Mouse (Mus musculus): ENCODE results near the gene 4930442H23Rik. TPM values are rescaled to one million over a fixed set of nuclear protein-coding genes. Genes with fewer than 3 reads are reported as not detected.

4930442H23Rik gene
- total and polyA plus RNA-seq, 2 experiments from 2014 or later = not detected

GRCm38 (mm10) chr10:81200605-81201287, 17.1 kb upstream of the 4930442H23Rik start:
- Histone ChIP-seq H3K4me3 (ENCODE audit: low read depth, low read length) (no peak overlapping the region), H3K27ac (ENCODE audit: low read depth, low read length) (no peak overlapping the region), H3K9me3 (ENCODE audit: low read length) (no peaks in the 10 kb centered on the region), H3K36me3 (ENCODE audit: insufficient read depth, low read length) (0 out of 2 replicates have a peak, but pooled peaks cover 11% of the 10 kb centered on the region), H3K4me2 (ENCODE audit: low read depth, low read length, poor library complexity, severe bottlenecking) (no peak overlapping the region), H3K9ac (replicated peaks; ENCODE audit: low read length, poor library complexity, severe bottlenecking) (no peak overlapping the region), H3K27me3 (ENCODE audit: insufficient read depth, low read length) (peaks cover 8% of the 10 kb centered on the region; the same call in 1 of the 2 replicates), H3K4me1 (ENCODE audit: insufficient read depth, low read length) (no peaks in the 10 kb centered on the region)
- ATAC-seq (ENCODE audit: low FRiP score) = no peak
- TF ChIP-seq CTCF (IDR thresholded peaks at IDR 0.05) = no peak
- DNase-seq (ENCODE audit: low spot score) = no peak
- WGBS = 81% methylated on average over 20 of the region's 20 CpGs

DNA sequence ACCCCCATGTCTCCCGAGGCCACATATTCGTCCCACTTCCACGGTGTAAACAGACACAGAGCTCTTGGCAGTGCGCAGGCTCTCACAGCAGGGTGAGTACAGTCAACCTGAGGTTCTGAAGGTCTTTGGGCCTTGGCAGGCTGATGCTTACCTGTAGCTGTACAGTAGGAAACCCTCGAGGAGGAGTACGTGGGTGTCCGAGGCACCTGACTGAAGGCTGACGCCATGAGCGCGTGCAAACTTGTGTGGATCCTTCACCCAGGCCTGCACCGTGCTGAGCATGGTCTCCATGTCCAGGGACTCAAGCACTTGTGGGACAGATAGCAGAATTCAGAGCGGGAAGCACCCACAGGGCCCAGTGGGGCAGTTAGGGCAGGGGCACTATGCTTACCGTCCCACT, 16.5 kb upstream of the 4930442H23Rik start:
- Histone ChIP-seq H3K27ac (ENCODE audit: low read depth, low read length) (no peak overlapping the region), H3K9me3 (ENCODE audit: low read length) (no peaks in the 10 kb centered on the region), H3K4me3 (ENCODE audit: low read depth, low read length) (no peak overlapping the region), H3K36me3 (ENCODE audit: insufficient read depth, low read length) (0 out of 2 replicates have a peak, but pooled peaks cover 10% of the 10 kb centered on the region), H3K9ac (replicated peaks; ENCODE audit: low read length, poor library complexity, severe bottlenecking) (no peak overlapping the region), H3K4me2 (ENCODE audit: low read depth, low read length, poor library complexity, severe bottlenecking) (no peak overlapping the region), H3K27me3 (ENCODE audit: insufficient read depth, low read length) (peaks cover 14% of the 10 kb centered on the region), H3K4me1 (ENCODE audit: insufficient read depth, low read length) (no peaks in the 10 kb centered on the region)
- DNase-seq (ENCODE audit: low spot score) (no peak), ATAC-seq (ENCODE audit: low FRiP score) (no peak)
- no peak for TF ChIP-seq CTCF (IDR thresholded peaks at IDR 0.05)
- 87% methylated on average over 13 of the region's 13 CpGs for WGBS

DNA sequence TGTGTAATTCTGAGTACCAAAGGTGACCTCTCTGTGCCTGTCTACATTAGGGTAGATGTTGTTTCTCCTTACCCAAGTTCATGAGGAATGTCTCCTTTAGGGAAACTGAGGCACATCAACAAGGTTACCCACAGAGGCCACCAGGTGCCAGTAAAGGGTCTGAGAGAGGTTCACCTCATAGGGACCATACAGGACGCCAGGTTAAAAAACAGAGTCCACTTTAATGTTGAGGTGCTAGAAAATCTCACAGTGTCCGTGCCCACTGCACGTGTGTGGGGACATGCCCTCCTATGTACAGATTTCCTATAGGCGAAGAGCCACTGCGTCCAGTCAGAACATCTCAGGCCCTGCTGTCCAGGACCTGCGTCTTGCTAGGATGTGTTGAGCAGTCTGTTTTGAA, 15.3 kb upstream of the 4930442H23Rik start:
- Histone ChIP-seq H3K36me3 (ENCODE audit: insufficient read depth, low read length) (no peaks in the 10 kb centered on the region), H3K27me3 (ENCODE audit: insufficient read depth, low read length) (peaks cover 17% of the 10 kb centered on the region), H3K4me2 (ENCODE audit: low read depth, low read length, poor library complexity, severe bottlenecking) (no peak overlapping the region), H3K27ac (ENCODE audit: low read depth, low read length) (no peak overlapping the region), H3K4me1 (ENCODE audit: insufficient read depth, low read length) (no peaks in the 10 kb centered on the region), H3K9ac (replicated peaks; ENCODE audit: low read length, poor library complexity, severe bottlenecking) (no peak overlapping the region), H3K4me3 (ENCODE audit: low read depth, low read length) (no peak overlapping the region), H3K9me3 (ENCODE audit: low read length) (no peaks in the 10 kb centered on the region)
- ATAC-seq (ENCODE audit: low FRiP score) (no peak), DNase-seq (ENCODE audit: low spot score) (no peak)
- TF ChIP-seq CTCF (IDR thresholded peaks at IDR 0.05) = no peak
- 80% methylated on average over 6 of the region's 6 CpGs for WGBS

DNA sequence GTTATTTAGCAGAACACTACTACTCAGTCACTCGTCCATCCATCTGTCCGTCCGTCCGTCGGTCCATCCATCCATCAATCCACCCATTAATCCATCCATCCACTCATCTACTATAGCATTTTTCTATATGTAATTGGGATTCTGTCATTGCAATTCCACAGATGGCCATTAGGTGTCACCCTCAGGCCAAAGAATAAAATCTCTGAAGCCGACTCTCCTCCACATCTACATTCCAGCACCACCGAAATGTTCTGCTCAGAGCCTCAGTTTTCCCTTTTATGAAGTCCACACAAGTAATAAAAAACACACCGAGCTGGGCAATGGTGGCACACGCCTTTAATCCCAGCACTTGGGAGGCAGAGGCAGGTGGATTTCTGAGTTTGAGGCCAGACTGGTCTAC, 14.6 kb upstream of the 4930442H23Rik start:
- WGBS = under 1% methylated on average over 9 of the region's 9 CpGs
- H3K9me3 ChIP-seq (ENCODE audit: low read length) = no peaks in the 10 kb centered on the region
- no peak overlapping the region for H3K27ac ChIP-seq (ENCODE audit: low read depth, low read length)
- H3K9ac ChIP-seq (replicated peaks; ENCODE audit: low read length, poor library complexity, severe bottlenecking) = no peak overlapping the region
- TF ChIP-seq CTCF (IDR thresholded peaks at IDR 0.05) = peak; percentile 89
- peak; percentile 75 for DNase-seq (ENCODE audit: low spot score)
- no peak overlapping the region for H3K4me3 ChIP-seq (ENCODE audit: low read depth, low read length)
- H3K27me3 ChIP-seq (ENCODE audit: insufficient read depth, low read length) = peaks cover 17% of the 10 kb centered on the region
- H3K36me3 ChIP-seq (ENCODE audit: insufficient read depth, low read length) = no peaks in the 10 kb centered on the region
- H3K4me2 ChIP-seq (ENCODE audit: low read depth, low read length, poor library complexity, severe bottlenecking) = no peak overlapping the region
- H3K4me1 ChIP-seq (ENCODE audit: insufficient read depth, low read length) = no peaks in the 10 kb centered on the region
- ATAC-seq (ENCODE audit: low FRiP score) = no peak

- H3K27ac ChIP-seq (ENCODE audit: low read depth, low read length) = no peak overlapping the region
- H3K9ac ChIP-seq (replicated peaks; ENCODE audit: low read length, poor library complexity, severe bottlenecking) = no peak overlapping the region
- H3K4me3 ChIP-seq (ENCODE audit: low read depth, low read length) = no peak overlapping the region
- H3K4me2 ChIP-seq (ENCODE audit: low read depth, low read length, poor library complexity, severe bottlenecking) = no peak overlapping the region
- DNase-seq (ENCODE audit: low spot score) (no peak), ATAC-seq (ENCODE audit: low FRiP score) (no peak)
- H3K36me3 ChIP-seq (ENCODE audit: insufficient read depth, low read length) = no peaks in the 10 kb centered on the region
- peaks cover 17% of the 10 kb centered on the region for H3K27me3 ChIP-seq (ENCODE audit: insufficient read depth, low read length)
- no peak for TF ChIP-seq CTCF (IDR thresholded peaks at IDR 0.05)
- no peaks in the 10 kb centered on the region for H3K4me1 ChIP-seq (ENCODE audit: insufficient read depth, low read length)
- 58% methylated on average over 6 of the region's 6 CpGs for WGBS
- H3K9me3 ChIP-seq (ENCODE audit: low read length) = no peaks in the 10 kb centered on the region
Measured at GRCm38 (mm10) chr10:81197305-81197704, 13.7 kb upstream of the 4930442H23Rik start.

GRCm38 (mm10) chr10:81196470-81197065, 12.9 kb upstream of the 4930442H23Rik start:
- no peak overlapping the region for H3K9ac ChIP-seq (replicated peaks; ENCODE audit: low read length, poor library complexity, severe bottlenecking)
- no peak overlapping the region for H3K4me2 ChIP-seq (ENCODE audit: low read depth, low read length, poor library complexity, severe bottlenecking)
- DNase-seq (ENCODE audit: low spot score) (no peak), ATAC-seq (ENCODE audit: low FRiP score) (no peak)
- H3K36me3 ChIP-seq (ENCODE audit: insufficient read depth, low read length) = no peaks in the 10 kb centered on the region
- WGBS = 63% methylated on average over 11 of the region's 11 CpGs
- H3K27ac ChIP-seq (ENCODE audit: low read depth, low read length) = no peak overlapping the region
- no peak for TF ChIP-seq CTCF (IDR thresholded peaks at IDR 0.05)
- H3K27me3 ChIP-seq (ENCODE audit: insufficient read depth, low read length) = peaks cover 17% of the 10 kb centered on the region
- H3K4me3 ChIP-seq (ENCODE audit: low read depth, low read length) = no peak overlapping the region
- H3K9me3 ChIP-seq (ENCODE audit: low read length) = no peaks in the 10 kb centered on the region
- peaks cover 4% of the 10 kb centered on the region for H3K4me1 ChIP-seq (ENCODE audit: insufficient read depth, low read length)

All from midbrain, postnatal 0 days (tissue).